Mouse (Mus musculus): ENCODE results near the gene Vps18.

DNA sequence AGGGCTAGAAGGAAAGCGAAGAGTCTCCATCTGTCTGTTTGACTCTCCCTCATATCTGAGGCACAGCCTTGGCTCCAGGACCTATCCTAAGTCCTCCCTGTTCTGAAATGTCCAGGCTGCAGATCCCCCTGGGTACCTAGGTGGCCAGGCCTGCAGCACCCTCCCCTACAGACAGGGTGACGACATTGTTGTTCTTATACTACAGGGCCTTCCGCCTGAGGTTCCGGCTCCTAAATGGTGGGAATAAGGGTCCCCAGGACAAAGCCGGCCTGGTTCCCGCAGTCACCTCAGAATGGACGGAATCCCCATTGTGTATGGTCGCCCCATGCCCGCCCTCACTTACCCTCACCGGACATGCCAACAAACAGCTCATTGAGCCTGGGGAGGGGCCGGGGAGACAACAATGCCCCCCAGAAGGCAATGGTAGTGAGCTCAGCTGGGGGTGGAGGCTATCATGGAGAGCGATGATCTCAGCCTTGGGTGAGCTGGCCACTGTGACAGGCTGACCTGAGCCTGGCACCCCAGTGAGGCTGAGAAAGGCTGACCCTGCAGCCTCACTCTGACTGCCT is 26.3 kb downstream of the Vps18 start:
- TF ChIP-seq CTCF (IDR thresholded peaks at IDR 0.05; ENCODE audit: low read depth): no peak
- TF ChIP-seq EP300 (optimal IDR thresholded peaks at IDR 0.05): no peak

Measured in stomach, postnatal 0 days (tissue).